Mouse (Mus musculus) C2C12 (cell line): ENCODE measurements around the gene Nid1.
"Not testable (repeated sequence)": the region's sequence is repeated elsewhere in the genome, so short reads cannot be mapped to it uniquely, and the experiment has no call there.

Source experiments
- CEBPB ChIP-seq: IDR thresholded peaks from one replicate; pipeline ENCODE4 v1.6.1; 2011; ENCODE audit warnings: low read depth, mild to moderate bottlenecking, control low read depth, moderate library complexity
- CTCF ChIP-seq: IDR thresholded peaks from one replicate; pipeline ENCODE4 v1.5.1; 2011; ENCODE audit not compliant: control insufficient read depth, insufficient read depth, insufficient read length
- FOSL1 ChIP-seq: IDR thresholded peaks from one replicate; pipeline ENCODE4 v1.8.0; 2011; ENCODE audit warnings: mild to moderate bottlenecking, low read length; ENCODE audit not compliant: poor library complexity, insufficient read depth, severe bottlenecking
- MYOD1 ChIP-seq: IDR thresholded peaks from one replicate; pipeline ENCODE4 v1.6.1; 2011; ENCODE audit warnings: low read depth; ENCODE audit not compliant: control insufficient read depth, insufficient read length
- USF1 ChIP-seq: IDR thresholded peaks from one replicate; pipeline ENCODE4 v1.6.1; 2011; ENCODE audit warnings: low read depth, mild to moderate bottlenecking, control low read depth, moderate library complexity

DNA sequence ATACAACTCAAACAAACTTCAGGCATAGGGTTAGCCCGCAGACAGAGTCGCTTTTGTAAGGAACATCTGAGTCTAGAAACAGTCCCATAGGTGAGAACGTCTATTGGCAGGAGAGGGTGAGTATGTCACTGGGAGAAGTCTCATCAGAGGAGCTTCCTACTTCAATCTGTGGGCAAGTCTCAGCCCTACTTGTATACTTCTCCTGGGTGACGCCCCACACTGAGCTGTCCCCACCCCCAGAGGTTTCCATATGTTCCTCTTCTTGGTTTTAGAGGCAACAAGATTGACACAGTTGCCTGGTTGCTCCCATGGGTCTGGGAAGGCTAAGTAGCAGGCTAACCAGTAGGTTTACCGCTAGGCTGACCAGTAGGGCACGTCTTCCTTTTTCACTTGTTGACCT is 33.5 kb upstream of the Nid1 start:
- not testable (repeated sequence) for TF ChIP-seq CTCF, FOSL1, CEBPB, USF1, MYOD1
